Mouse (Mus musculus) erythroblast, embryonic 14.5 days (primary cell): ENCODE results near the gene Sfxn5.

ENCODE experiments used
- GATA1 ChIP-seq: IDR thresholded peaks from 2 replicates; pipeline ENCODE4 v1.6.1; 2012; ENCODE audit warnings: low read length, inconsistent platforms, mixed read lengths
- TAL1 ChIP-seq: IDR thresholded peaks from 3 replicates; pipeline ENCODE4 v1.6.1; 2012; ENCODE audit warnings: low read length, inconsistent platforms, mixed read lengths

- TF ChIP-seq TAL1: no peak
- TF ChIP-seq GATA1: no peak
Measured at GRCm38 (mm10) chr6:85210686-85211085, 122.5 kb downstream of the Sfxn5 start.
